Mouse (Mus musculus): ENCODE results near the gene Pbld1. TPM values are rescaled to one million over a fixed set of nuclear protein-coding genes. Genes with fewer than 3 reads are reported as not detected.

The Pbld1 gene
- polyA plus RNA-seq, 1 experiment from 2014 or later = 1.9 TPM

GRCm38 (mm10) chr10:63025491-63026011 is 34.4 kb upstream of the Pbld1 start:
- 69% methylated on average over 6 of the region's 6 CpGs for WGBS
- no peaks in the 10 kb centered on the region for H3K9me3 ChIP-seq (replicated peaks)
- peak overlapping the region; percentile 100 for H3K27ac ChIP-seq
- H3K36me3 ChIP-seq = no peaks in the 10 kb centered on the region
- peak overlapping the region; percentile 97; the same call in 1 of the 2 replicates for H3K4me3 ChIP-seq
- no peak for DNase-seq (ENCODE audit: low spot score)
- H3K4me1 ChIP-seq = peaks cover 47% of the 10 kb centered on the region
- no peaks in the 10 kb centered on the region for H3K27me3 ChIP-seq (ENCODE audit: low read depth, poor library complexity, severe bottlenecking)

GRCm38 (mm10) chr10:63026156-63026794 is 33.7 kb upstream of the Pbld1 start:
- 51% methylated on average over 8 of the region's 8 CpGs for WGBS
- Histone ChIP-seq H3K27ac (peak overlapping the region; percentile 42; the same call in 1 of the 2 replicates), H3K9me3 (replicated peaks) (no peaks in the 10 kb centered on the region), H3K27me3 (ENCODE audit: low read depth, poor library complexity, severe bottlenecking) (no peaks in the 10 kb centered on the region), H3K4me1 (peaks cover 40% of the 10 kb centered on the region), H3K36me3 (no peaks in the 10 kb centered on the region), H3K4me3 (0 out of 2 replicates have a peak overlapping the region, but pooled peaks have one; percentile 1)
- DNase-seq (ENCODE audit: low spot score) = peak; percentile 38

GRCm38 (mm10) chr10:63026795-63027160 is 33.2 kb upstream of the Pbld1 start:
- WGBS = 91% methylated on average over 6 of the region's 6 CpGs
- no peak overlapping the region for H3K4me3 ChIP-seq
- H3K4me1 ChIP-seq = peaks cover 35% of the 10 kb centered on the region
- H3K9me3 ChIP-seq (replicated peaks) = no peaks in the 10 kb centered on the region
- H3K36me3 ChIP-seq = no peaks in the 10 kb centered on the region
- peak overlapping the region; percentile 42; the same call in 1 of the 2 replicates for H3K27ac ChIP-seq
- DNase-seq (ENCODE audit: low spot score) = no peak
- no peaks in the 10 kb centered on the region for H3K27me3 ChIP-seq (ENCODE audit: low read depth, poor library complexity, severe bottlenecking)

GRCm38 (mm10) chr10:63027376-63028161 is 32.4 kb upstream of the Pbld1 start:
- 93% methylated on average over 10 of the region's 10 CpGs for WGBS
- H3K36me3 ChIP-seq = no peaks in the 10 kb centered on the region
- H3K27ac ChIP-seq = no peak overlapping the region
- DNase-seq (ENCODE audit: low spot score) = no peak
- peaks cover 32% of the 10 kb centered on the region for H3K4me1 ChIP-seq
- no peaks in the 10 kb centered on the region for H3K27me3 ChIP-seq (ENCODE audit: low read depth, poor library complexity, severe bottlenecking)
- no peak overlapping the region for H3K4me3 ChIP-seq
- H3K9me3 ChIP-seq (replicated peaks) = no peaks in the 10 kb centered on the region

GRCm38 (mm10) chr10:63028396-63028795 is 31.6 kb upstream of the Pbld1 start:
- Histone ChIP-seq H3K4me3 (no peak overlapping the region), H3K27ac (no peak overlapping the region), H3K36me3 (no peaks in the 10 kb centered on the region), H3K27me3 (ENCODE audit: low read depth, poor library complexity, severe bottlenecking) (no peaks in the 10 kb centered on the region), H3K4me1 (peaks cover 32% of the 10 kb centered on the region), H3K9me3 (replicated peaks) (no peaks in the 10 kb centered on the region)
- DNase-seq (ENCODE audit: low spot score) = no peak
- 89% methylated on average over 4 of the region's 4 CpGs for WGBS

- no peak for DNase-seq (ENCODE audit: low spot score)
- Histone ChIP-seq H3K4me1 (no peaks in the 10 kb centered on the region), H3K27ac (no peak overlapping the region), H3K27me3 (ENCODE audit: low read depth, poor library complexity, severe bottlenecking) (no peaks in the 10 kb centered on the region), H3K9me3 (replicated peaks) (no peaks in the 10 kb centered on the region), H3K4me3 (no peak overlapping the region), H3K36me3 (no peaks in the 10 kb centered on the region)
- 83% methylated on average over 3 of the region's 3 CpGs for WGBS
These were observed 27.7 kb upstream of the Pbld1 start for GRCm38 (mm10) chr10:63032267-63032666.

GRCm38 (mm10) chr10:63032956-63033355 is 27.0 kb upstream of the Pbld1 start:
- no peaks in the 10 kb centered on the region for H3K36me3 ChIP-seq
- no peaks in the 10 kb centered on the region for H3K9me3 ChIP-seq (replicated peaks)
- 84% methylated on average over 3 of the region's 3 CpGs for WGBS
- H3K27ac ChIP-seq = no peak overlapping the region
- no peak for DNase-seq (ENCODE audit: low spot score)
- H3K27me3 ChIP-seq (ENCODE audit: low read depth, poor library complexity, severe bottlenecking) = no peaks in the 10 kb centered on the region
- H3K4me1 ChIP-seq = no peaks in the 10 kb centered on the region
- no peak overlapping the region for H3K4me3 ChIP-seq

- H3K36me3 ChIP-seq = no peaks in the 10 kb centered on the region
- DNase-seq (ENCODE audit: low spot score) = no peak
- no peaks in the 10 kb centered on the region for H3K9me3 ChIP-seq (replicated peaks)
- H3K27ac ChIP-seq = no peak overlapping the region
- H3K27me3 ChIP-seq (ENCODE audit: low read depth, poor library complexity, severe bottlenecking) = no peaks in the 10 kb centered on the region
- H3K4me1 ChIP-seq = no peaks in the 10 kb centered on the region
- H3K4me3 ChIP-seq = no peak overlapping the region
- WGBS = 83% methylated on average over 14 of the region's 14 CpGs
These were observed 21.2 kb upstream of the Pbld1 start for GRCm38 (mm10) chr10:63038571-63039320.

GRCm38 (mm10) chr10:63039867-63040628 is 19.9 kb upstream of the Pbld1 start:
- H3K27me3 ChIP-seq (ENCODE audit: low read depth, poor library complexity, severe bottlenecking) = no peaks in the 10 kb centered on the region
- WGBS = 85% methylated on average over 5 of the region's 5 CpGs
- DNase-seq (ENCODE audit: low spot score) = no peak
- no peaks in the 10 kb centered on the region for H3K36me3 ChIP-seq
- no peak overlapping the region for H3K4me3 ChIP-seq
- H3K9me3 ChIP-seq (replicated peaks) = no peaks in the 10 kb centered on the region
- no peak overlapping the region for H3K27ac ChIP-seq
- H3K4me1 ChIP-seq = no peaks in the 10 kb centered on the region

GRCm38 (mm10) chr10:63043154-63043553 is 16.8 kb upstream of the Pbld1 start:
- no peaks in the 10 kb centered on the region for H3K27me3 ChIP-seq (ENCODE audit: low read depth, poor library complexity, severe bottlenecking)
- no peak for DNase-seq (ENCODE audit: low spot score)
- 74% methylated on average over 3 of the region's 3 CpGs for WGBS
- no peaks in the 10 kb centered on the region for H3K36me3 ChIP-seq
- no peak overlapping the region for H3K27ac ChIP-seq
- H3K9me3 ChIP-seq (replicated peaks) = no peaks in the 10 kb centered on the region
- no peaks in the 10 kb centered on the region for H3K4me1 ChIP-seq
- H3K4me3 ChIP-seq = no peak overlapping the region

GRCm38 (mm10) chr10:63047751-63048150 is 12.2 kb upstream of the Pbld1 start:
- H3K4me3 ChIP-seq = no peak overlapping the region
- H3K27ac ChIP-seq = no peak overlapping the region
- DNase-seq (ENCODE audit: low spot score) = no peak
- no peaks in the 10 kb centered on the region for H3K9me3 ChIP-seq (replicated peaks)
- no peaks in the 10 kb centered on the region for H3K27me3 ChIP-seq (ENCODE audit: low read depth, poor library complexity, severe bottlenecking)
- H3K4me1 ChIP-seq = no peaks in the 10 kb centered on the region
- WGBS = 92% methylated on average over 8 of the region's 8 CpGs
- no peaks in the 10 kb centered on the region for H3K36me3 ChIP-seq

GRCm38 (mm10) chr10:63049106-63049505 is 10.9 kb upstream of the Pbld1 start:
- Histone ChIP-seq H3K27me3 (ENCODE audit: low read depth, poor library complexity, severe bottlenecking) (no peaks in the 10 kb centered on the region), H3K36me3 (no peaks in the 10 kb centered on the region), H3K4me3 (no peak overlapping the region), H3K9me3 (replicated peaks) (no peaks in the 10 kb centered on the region), H3K27ac (no peak overlapping the region), H3K4me1 (peaks cover 3% of the 10 kb centered on the region; the same call in 1 of the 2 replicates)
- 90% methylated on average over 2 of the region's 2 CpGs for WGBS
- DNase-seq (ENCODE audit: low spot score) = no peak
